Mouse (Mus musculus) E14TG2a.4 (cell line): ENCODE measurements around the gene Cox6b2.
A peak's percentile ranks its signal among the peaks of the same experiment; 100 is the strongest.

Experiments
- H3K27me3 ChIP-seq: 2 replicates; pipeline ENCODE4 v1.6.1; 2014; ENCODE audit warnings: low read length, control low read depth; ENCODE audit not compliant: insufficient read depth
- H3K36me3 ChIP-seq: 2 replicates; pipeline ENCODE4 v1.6.1; 2014; ENCODE audit warnings: low read length, control low read depth; ENCODE audit not compliant: insufficient read depth
- H3K4me1 ChIP-seq: replicated peaks from 2 replicates; pipeline ENCODE4 v1.6.1; 2014; ENCODE audit warnings: low read depth, low read length, control low read depth
- H3K4me3 ChIP-seq: replicated peaks from 2 replicates; pipeline ENCODE4 v1.5.1; 2014; ENCODE audit warnings: mild to moderate bottlenecking, low read length
- H3K9me3 ChIP-seq: 2 replicates; pipeline ENCODE4 v1.6.1; 2014; ENCODE audit warnings: low read length, control low read depth
- CTCF ChIP-seq: conservative IDR thresholded peaks from 2 replicates; pipeline ENCODE4 v1.5.1; 2014; ENCODE audit warnings: low read length
- NANOG ChIP-seq: IDR thresholded peaks from 2 replicates; pipeline ENCODE4 v1.6.1; 2014; ENCODE audit warnings: borderline replicate concordance, low read length, mixed read lengths
- POU5F1 ChIP-seq: IDR thresholded peaks from 2 replicates; pipeline ENCODE4 v1.6.1; 2014; ENCODE audit warnings: low read length, borderline replicate concordance

Cox6b2 gene

DNA sequence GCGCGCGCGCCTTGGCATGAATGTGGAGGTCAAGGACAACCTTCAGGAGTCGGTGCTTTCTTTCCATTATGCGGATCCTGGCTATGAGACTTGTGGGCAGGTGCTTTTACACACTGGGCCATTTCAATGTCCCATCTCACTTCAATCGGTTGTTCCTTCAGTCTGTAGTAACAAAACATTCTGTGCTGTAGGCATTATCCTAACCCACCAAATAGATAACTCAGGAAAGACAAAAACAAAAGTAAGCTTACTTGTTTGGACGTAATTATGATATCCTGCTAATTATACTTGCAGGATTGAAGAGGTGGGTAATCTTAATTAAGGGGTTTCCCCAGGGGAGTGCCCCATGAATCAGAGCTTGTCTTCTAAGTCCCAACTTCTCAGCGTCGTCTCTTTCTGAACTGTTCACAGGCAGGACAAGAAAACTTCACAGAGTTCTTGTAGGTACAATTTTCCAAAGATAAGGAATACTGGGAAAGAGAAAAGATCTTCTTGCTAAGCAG lies 13.8 kb downstream of the Cox6b2 start:
- H3K9me3 ChIP-seq = no peaks in the 10 kb centered on the region
- peaks cover 29% of the 10 kb centered on the region for H3K36me3 ChIP-seq

DNA sequence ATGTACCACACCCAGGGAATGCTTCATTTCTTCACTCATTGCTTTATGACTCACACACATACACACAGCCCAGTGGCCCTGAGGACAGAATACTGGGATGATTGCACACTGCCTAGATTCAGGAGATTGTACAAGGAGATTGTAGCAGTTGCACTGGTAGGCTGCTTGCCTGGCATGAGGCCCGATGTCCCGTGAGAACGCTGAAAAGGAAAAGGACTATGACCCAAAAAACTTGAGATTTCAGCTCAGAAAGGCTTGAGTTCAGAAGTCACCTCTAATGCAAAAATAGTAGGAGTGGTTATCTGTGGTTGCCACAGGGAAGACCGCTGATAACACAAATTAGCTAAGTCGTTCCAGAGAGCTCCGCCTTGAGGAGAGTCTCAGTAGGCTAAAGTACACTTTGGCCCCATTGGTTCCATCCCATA lies 19.9 kb downstream of the Cox6b2 start:
- no peak for TF ChIP-seq CTCF
- no peak for TF ChIP-seq NANOG
- TF ChIP-seq POU5F1 = no peak
- no peaks in the 10 kb centered on the region for H3K36me3 ChIP-seq
- no peak overlapping the region for H3K4me3 ChIP-seq
- H3K9me3 ChIP-seq = no peaks in the 10 kb centered on the region
- peaks cover 9% of the 10 kb centered on the region for H3K4me1 ChIP-seq
- no peaks in the 10 kb centered on the region for H3K27me3 ChIP-seq

More for the DNA sequence above, 13.8 kb downstream of the Cox6b2 start:
- TF ChIP-seq POU5F1 = no peak
- H3K4me3 ChIP-seq = peak overlapping the region; percentile 74
- H3K4me1 ChIP-seq = peaks cover 45% of the 10 kb centered on the region
- no peaks in the 10 kb centered on the region for H3K27me3 ChIP-seq

DNA sequence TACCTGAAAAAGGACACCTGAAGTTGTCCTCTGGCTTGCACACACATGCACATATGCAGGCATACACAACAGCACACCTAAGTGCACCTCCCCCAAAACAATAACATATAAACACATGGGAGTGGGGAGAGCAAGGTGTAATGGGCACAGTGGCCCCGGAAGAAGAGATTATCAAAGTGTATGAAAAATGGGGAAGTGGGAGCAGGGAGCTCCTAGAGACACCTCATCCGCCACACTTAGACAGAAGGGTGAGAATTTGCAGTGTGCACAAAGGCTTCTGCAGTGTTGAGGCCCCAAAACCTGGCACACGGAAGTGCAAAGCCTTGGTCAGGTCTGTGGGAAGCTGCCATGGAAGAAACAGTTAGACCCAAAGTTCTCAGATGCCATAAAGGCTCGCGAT lies 21.8 kb downstream of the Cox6b2 start:
- no peak for TF ChIP-seq NANOG
- TF ChIP-seq CTCF = no peak
- no peak for TF ChIP-seq POU5F1
- Histone ChIP-seq H3K36me3 (no peaks in the 10 kb centered on the region), H3K4me3 (no peak overlapping the region)

DNA sequence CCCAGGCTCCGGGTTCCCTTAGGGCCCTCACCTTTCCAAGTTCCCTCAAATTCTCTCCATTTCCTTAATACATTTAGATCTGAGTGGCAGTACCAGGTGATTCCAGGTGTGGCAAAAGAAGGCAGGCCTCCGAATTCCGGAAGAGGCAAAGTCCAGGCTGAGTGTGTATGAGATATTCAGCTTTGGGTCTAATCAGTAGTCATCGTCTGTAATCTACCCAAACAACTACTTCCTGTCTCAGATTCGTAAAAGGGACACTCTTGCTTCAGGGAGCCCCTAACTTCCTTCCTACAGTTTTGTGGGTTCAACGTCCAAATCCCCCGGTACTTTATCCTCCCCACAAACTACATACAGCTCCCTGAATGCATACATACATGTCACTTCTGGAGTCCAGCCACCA lies 27.7 kb downstream of the Cox6b2 start, which contains the start of gene Tmem150b:
Tmem150b (minus strand) TSS at position 81 of the 400 bp plus-strand sequence.
- peaks cover 2% of the 10 kb centered on the region; the same call in 1 of the 2 replicates for H3K4me1 ChIP-seq
- H3K4me3 ChIP-seq = no peak within 1 kb of the TSS
- peaks cover 17% of the 10 kb centered on the region for H3K27me3 ChIP-seq
- H3K36me3 ChIP-seq = no peaks in the 10 kb centered on the region
- no peaks in the 10 kb centered on the region for H3K9me3 ChIP-seq
- TF ChIP-seq POU5F1 (no peak), NANOG (no peak), CTCF (no peak)

More for the DNA sequence above, 21.8 kb downstream of the Cox6b2 start:
- Histone ChIP-seq H3K4me1 (no peaks in the 10 kb centered on the region), H3K27me3 (no peaks in the 10 kb centered on the region), H3K9me3 (no peaks in the 10 kb centered on the region)

DNA sequence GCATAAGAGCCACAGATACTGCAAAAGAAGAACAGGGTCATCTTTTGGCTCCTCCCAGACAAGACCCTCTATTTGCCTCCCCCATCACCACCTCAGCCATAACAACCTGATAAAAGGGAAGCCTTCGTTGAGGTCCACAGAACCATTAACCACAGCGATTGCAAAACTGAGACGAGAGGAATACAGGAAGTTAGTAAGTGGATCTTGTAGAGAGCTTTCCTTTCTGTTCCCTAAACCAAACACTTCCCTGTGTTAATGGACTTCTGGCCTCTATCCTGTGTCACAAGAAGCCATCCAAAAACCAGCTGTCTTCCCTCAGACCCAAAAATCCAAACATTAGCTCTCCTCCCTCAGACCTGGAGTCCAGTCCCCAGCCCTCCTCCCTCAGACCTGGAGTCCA lies 28.5 kb downstream of the Cox6b2 start:
- H3K4me1 ChIP-seq = peaks cover 2% of the 10 kb centered on the region; the same call in 1 of the 2 replicates
- TF ChIP-seq CTCF = no peak
- TF ChIP-seq NANOG = no peak
- no peak for TF ChIP-seq POU5F1

DNA sequence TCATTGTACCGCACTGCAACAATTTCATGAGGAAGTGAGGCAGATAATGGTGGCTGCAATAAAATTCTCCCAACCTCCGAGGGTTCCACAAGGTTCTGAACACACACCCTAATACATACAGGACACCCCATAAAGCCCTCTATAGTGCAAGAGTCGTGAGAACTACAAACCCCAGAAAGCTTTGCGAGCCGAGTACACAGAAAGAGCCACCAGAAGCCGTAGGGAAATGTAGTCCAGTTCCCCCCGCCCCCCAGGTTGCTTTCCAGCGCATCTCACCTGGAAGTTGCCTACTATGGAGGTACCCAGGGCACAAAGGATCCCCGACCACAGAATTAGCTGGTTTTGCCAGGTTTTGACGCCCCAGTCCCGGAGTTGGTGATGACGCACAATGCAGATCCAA lies 29.4 kb downstream of the Cox6b2 start:
- no peak overlapping the region for H3K4me3 ChIP-seq
- peaks cover 6% of the 10 kb centered on the region; the same call in 1 of the 2 replicates for H3K4me1 ChIP-seq
- TF ChIP-seq NANOG (no peak), CTCF (no peak), POU5F1 (no peak)
- H3K36me3 ChIP-seq = no peaks in the 10 kb centered on the region
- no peaks in the 10 kb centered on the region for H3K9me3 ChIP-seq
- peaks cover 17% of the 10 kb centered on the region for H3K27me3 ChIP-seq

More for the DNA sequence above, 28.5 kb downstream of the Cox6b2 start:
- Histone ChIP-seq H3K4me3 (no peak overlapping the region), H3K36me3 (no peaks in the 10 kb centered on the region), H3K9me3 (no peaks in the 10 kb centered on the region), H3K27me3 (peaks cover 17% of the 10 kb centered on the region)

DNA sequence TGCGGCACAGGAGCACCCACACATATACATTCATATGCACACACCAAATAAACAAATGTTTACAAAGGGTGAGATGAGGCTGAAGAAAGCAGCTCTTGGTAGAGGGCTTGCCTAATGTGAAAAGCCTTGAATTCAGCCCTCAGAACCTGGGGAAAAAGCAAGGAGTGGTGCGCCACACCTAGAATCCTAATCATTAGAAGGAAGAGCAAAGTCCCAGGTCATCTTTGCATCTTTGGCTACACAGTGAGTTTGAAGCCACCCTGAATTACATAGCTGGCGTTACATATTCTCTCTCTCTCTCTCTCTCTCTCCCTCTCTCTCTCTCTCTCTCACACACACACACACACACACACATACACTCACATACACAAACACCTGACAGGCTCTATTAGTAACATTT lies 33.6 kb downstream of the Cox6b2 start:
- TF ChIP-seq POU5F1 (no peak), CTCF (no peak), NANOG (no peak)
- H3K27me3 ChIP-seq = peaks cover 9% of the 10 kb centered on the region

DNA sequence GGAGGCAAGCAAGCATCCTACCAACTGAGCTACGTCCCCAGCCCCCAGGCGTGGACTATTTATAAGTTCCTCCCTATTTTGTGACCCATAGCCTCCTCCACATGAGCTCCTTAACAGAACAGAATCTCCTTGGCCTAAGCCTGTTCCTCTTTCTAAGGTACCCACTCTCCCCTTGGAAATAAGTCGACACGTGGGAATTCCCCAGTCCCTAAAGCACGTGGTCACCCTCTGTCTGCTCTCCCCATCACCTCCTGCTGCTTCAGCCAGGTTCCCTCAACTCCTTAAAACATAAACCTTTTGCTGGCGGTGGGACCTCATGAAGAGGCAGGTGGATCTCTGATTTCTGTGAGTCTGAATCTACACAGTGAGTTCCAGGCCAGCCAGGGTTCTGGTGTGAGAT lies 35.9 kb downstream of the Cox6b2 start:
- Histone ChIP-seq H3K4me3 (no peak overlapping the region), H3K4me1 (peaks cover 33% of the 10 kb centered on the region), H3K36me3 (peaks cover 48% of the 10 kb centered on the region), H3K27me3 (no peaks in the 10 kb centered on the region), H3K9me3 (no peaks in the 10 kb centered on the region)
- TF ChIP-seq POU5F1 (no peak), NANOG (no peak), CTCF (no peak)

More for the DNA sequence above, 33.6 kb downstream of the Cox6b2 start:
- Histone ChIP-seq H3K4me3 (no peak overlapping the region), H3K4me1 (peaks cover 35% of the 10 kb centered on the region), H3K36me3 (peaks cover 25% of the 10 kb centered on the region), H3K9me3 (no peaks in the 10 kb centered on the region)

DNA sequence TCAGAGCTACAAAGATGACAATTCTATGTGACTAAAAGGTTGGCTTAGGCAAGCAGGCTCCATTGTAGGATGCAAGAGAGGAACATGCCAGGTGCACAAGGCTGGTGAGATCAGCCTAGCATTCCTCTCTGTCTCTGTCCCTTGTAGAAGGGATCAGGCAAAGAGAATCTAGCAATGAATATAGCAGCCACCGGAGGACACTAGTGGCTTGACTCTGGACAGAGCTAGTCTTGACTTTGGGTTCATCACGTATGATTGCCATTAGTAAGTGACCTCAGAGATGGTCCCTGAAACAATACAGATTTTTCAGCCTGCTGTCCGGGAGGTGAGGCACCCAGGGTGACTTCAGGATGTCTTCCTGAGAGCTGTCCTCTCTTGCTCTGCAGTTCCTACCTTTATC lies 40.3 kb downstream of the Cox6b2 start:
- no peaks in the 10 kb centered on the region for H3K9me3 ChIP-seq
- H3K36me3 ChIP-seq = peaks cover 91% of the 10 kb centered on the region
- TF ChIP-seq POU5F1 = no peak
- TF ChIP-seq NANOG = no peak
- TF ChIP-seq CTCF = no peak
- H3K4me3 ChIP-seq = no peak overlapping the region
- peaks cover 35% of the 10 kb centered on the region for H3K4me1 ChIP-seq
- H3K27me3 ChIP-seq = no peaks in the 10 kb centered on the region
